Mouse (Mus musculus) bone marrow macrophage, adult 2 months (primary cell): ENCODE measurements around the gene Olfr681. TPM values are rescaled to one million over a fixed set of nuclear protein-coding genes. Genes with fewer than 3 reads are reported as not detected.
"Not testable (repeated sequence)": the region's sequence is repeated elsewhere in the genome, so short reads cannot be mapped to it uniquely, and the experiment has no call there.

Experiments
- H3K27ac ChIP-seq: 2 replicates; pipeline ENCODE4 v1.5.1; 2012; ENCODE audit warnings: low read depth, low read length; ENCODE audit not compliant: insufficient read depth
- H3K4me1 ChIP-seq: 2 replicates; pipeline ENCODE4 v1.6.1; 2012; ENCODE audit warnings: low read length; ENCODE audit not compliant: control insufficient read depth, insufficient read depth
- H3K4me3 ChIP-seq: 2 replicates; pipeline ENCODE4 v1.5.1; 2012; ENCODE audit warnings: mild to moderate bottlenecking, low read length, moderate library complexity; ENCODE audit not compliant: insufficient read depth
- CTCF ChIP-seq: IDR thresholded peaks from 2 replicates; pipeline ENCODE4 v1.5.1; 2012; ENCODE audit warnings: low read depth, mild to moderate bottlenecking, low read length, moderate library complexity
- POLR2A ChIP-seq: IDR thresholded peaks from 2 replicates; pipeline ENCODE4 v1.6.1; 2012; ENCODE audit warnings: mild to moderate bottlenecking, low read depth, low read length, borderline replicate concordance
- polyA plus RNA-seq: library from polyadenylated mRNA; stranded (reverse); fragments of >200 nt; gene quantifications from 2 replicates; pipeline ENCODE4 v1.2.4, GENCODE M21; 2012; ENCODE audit not compliant: missing spikeins, insufficient read depth, insufficient read length

Gene Olfr681
- not detected in 2 replicates for polyA plus RNA-seq

- H3K4me1 ChIP-seq: no peaks in the 10 kb centered on the region
- H3K4me3 ChIP-seq: no peak within 1 kb of the TSS
- H3K27ac ChIP-seq: no peak within 1 kb of the TSS
- TF ChIP-seq CTCF (no peak), POLR2A (no peak)
Observed at GRCm38 (mm10) chr7:105116536-105116935, at the start of gene Olfr681. Olfr681 (plus strand) TSS chr7:105116836.

GRCm38 (mm10) chr7:105080905-105081304 lies 35.7 kb upstream of the Olfr681 start, which contains the start of gene Olfr679:
Olfr679 (plus strand) TSS chr7:105081205.
- Histone ChIP-seq H3K27ac (no peak within 1 kb of the TSS), H3K4me3 (no peak within 1 kb of the TSS), H3K4me1 (no peaks in the 10 kb centered on the region)
- TF ChIP-seq POLR2A (no peak), CTCF (no peak)

- not testable (repeated sequence) for H3K27ac ChIP-seq, H3K4me1 ChIP-seq, H3K4me3 ChIP-seq
Observed at GRCm38 (mm10) chr7:105092717-105093116, 23.9 kb upstream of the Olfr681 start, which contains the start of gene Olfr680-ps1. Olfr680-ps1 (minus strand) TSS chr7:105092817.

- no peak overlapping the region for H3K27ac ChIP-seq
- H3K4me3 ChIP-seq: no peak overlapping the region
- TF ChIP-seq CTCF: no peak
- TF ChIP-seq POLR2A: no peak
- H3K4me1 ChIP-seq: no peaks in the 10 kb centered on the region
Observed at GRCm38 (mm10) chr7:105141275-105141674, 24.6 kb downstream of the Olfr681 start.

- Histone ChIP-seq H3K4me1 (no peaks in the 10 kb centered on the region), H3K4me3 (no peak within 1 kb of the TSS), H3K27ac (no peak within 1 kb of the TSS)
- TF ChIP-seq CTCF: no peak
- no peak for TF ChIP-seq POLR2A
Observed at GRCm38 (mm10) chr7:105146912-105147311, 30.3 kb downstream of the Olfr681 start, which contains the start of gene Olfr683. Olfr683 (minus strand) TSS chr7:105147012.

GRCm38 (mm10) chr7:105163553-105163952 lies 46.9 kb downstream of the Olfr681 start, which contains the start of gene Olfr684:
Olfr684 (minus strand) TSS chr7:105163653.
- Histone ChIP-seq H3K27ac (no peak within 1 kb of the TSS), H3K4me3 (no peak within 1 kb of the TSS), H3K4me1 (no peaks in the 10 kb centered on the region)
- TF ChIP-seq POLR2A (no peak), CTCF (no peak)

GRCm38 (mm10) chr7:105170773-105171172 lies 54.1 kb downstream of the Olfr681 start:
- TF ChIP-seq POLR2A (no peak), CTCF (no peak)
- no peak overlapping the region for H3K27ac ChIP-seq
- no peaks in the 10 kb centered on the region for H3K4me1 ChIP-seq
- no peak overlapping the region for H3K4me3 ChIP-seq

Other genes with a start within 250 kb of the Olfr681 start
- not detected in 2 replicates for gene Olfr665, start 238.8 kb upstream of the Olfr681 start, polyA plus RNA-seq
- gene Olfr666, start 220.9 kb upstream of the Olfr681 start, polyA plus RNA-seq: not detected in 2 replicates
- not detected in 2 replicates for gene Olfr667, start 195.4 kb upstream of the Olfr681 start, polyA plus RNA-seq
- gene Olfr668, start 188.8 kb upstream of the Olfr681 start, polyA plus RNA-seq: not detected in 2 replicates
- not detected in 2 replicates for gene Olfr669, start 182.6 kb upstream of the Olfr681 start, polyA plus RNA-seq
- not detected in 2 replicates for gene Olfr670, start 154.2 kb upstream of the Olfr681 start, polyA plus RNA-seq
- gene Olfr671, start 137.7 kb upstream of the Olfr681 start, polyA plus RNA-seq: not detected in 2 replicates
- not detected in 2 replicates for gene Olfr672, start 114.8 kb upstream of the Olfr681 start, polyA plus RNA-seq
- gene Olfr675, start 88.4 kb upstream of the Olfr681 start, polyA plus RNA-seq: not detected in 2 replicates
- gene Olfr676, start 84.1 kb upstream of the Olfr681 start, polyA plus RNA-seq: not detected in 2 replicates
- not detected in 2 replicates for gene Olfr677, start 65.5 kb upstream of the Olfr681 start, polyA plus RNA-seq
- gene Olfr678, start 52.4 kb upstream of the Olfr681 start, polyA plus RNA-seq: not detected in 2 replicates
- not detected in 2 replicates for gene Olfr679, start 35.6 kb upstream of the Olfr681 start, polyA plus RNA-seq
- gene Olfr680-ps1, start 24.0 kb upstream of the Olfr681 start, polyA plus RNA-seq: not detected in 2 replicates
- not detected in 2 replicates for gene Olfr683, start 30.2 kb downstream of the Olfr681 start, polyA plus RNA-seq
- not detected in 2 replicates for gene Olfr684, start 46.8 kb downstream of the Olfr681 start, polyA plus RNA-seq
- gene Olfr685, start 69.2 kb downstream of the Olfr681 start, polyA plus RNA-seq: not detected in 2 replicates
- not detected in 2 replicates for gene Olfr686, start 90.6 kb downstream of the Olfr681 start, polyA plus RNA-seq
- not detected in 2 replicates for gene Olfr688, start 171.3 kb downstream of the Olfr681 start, polyA plus RNA-seq
- gene Olfr689, start 194.3 kb downstream of the Olfr681 start, polyA plus RNA-seq: not detected in 2 replicates
- gene Olfr690, start 217.3 kb downstream of the Olfr681 start, polyA plus RNA-seq: not detected in 2 replicates
- not detected in 2 replicates for gene Olfr691, start 225.4 kb downstream of the Olfr681 start, polyA plus RNA-seq